Mouse (Mus musculus): ENCODE results near the gene Rab3a. TPM values are rescaled to one million over a fixed set of nuclear protein-coding genes. Genes with fewer than 3 reads are reported as not detected.

Rab3a gene
- total and polyA plus RNA-seq, 3 experiments = 46.5 to 89.1 (median 48.0) TPM

GRCm38 (mm10) chr8:70729808-70730475 lies 24.5 kb upstream of the Rab3a start:
- Histone ChIP-seq H3K27ac (no peak overlapping the region), H3K4me3 (peak overlapping the region; percentile 8; the same call in 1 of the 2 replicates), H3K79me2 (replicated peaks; ENCODE audit: control insufficient read depth, insufficient read depth, low read length) (no peaks in the 10 kb centered on the region), H3K9ac (ENCODE audit: low read depth, low read length) (no peak overlapping the region), H3K4me1 (ENCODE audit: control insufficient read depth, insufficient read depth, low read length) (no peaks in the 10 kb centered on the region), H3K36me3 (ENCODE audit: control insufficient read depth, insufficient read depth, low read length) (no peaks in the 10 kb centered on the region), H3K27me3 (ENCODE audit: control insufficient read depth, insufficient read depth, low read length) (no peaks in the 10 kb centered on the region)
- 5% methylated on average over 34 of the region's 34 CpGs for WGBS
- intact Hi-C loops (cut with DNase I) = no loop called here
- peak; percentile 25 to 33 for DNase-seq
- TF ChIP-seq CTCF (IDR thresholded peaks at IDR 0.05) (peak; percentile 55), EP300 (IDR thresholded peaks at IDR 0.05; ENCODE audit: insufficient read depth, low read depth, low read length) (no peak), POLR2A (IDR thresholded peaks at IDR 0.05; ENCODE audit: insufficient read depth, low read depth, low read length) (no peak)

- peak in 1 of 2 experiments; percentile 21 for DNase-seq
- Histone ChIP-seq H3K36me3 (ENCODE audit: control insufficient read depth, insufficient read depth, low read length) (no peaks in the 10 kb centered on the region), H3K27me3 (ENCODE audit: control insufficient read depth, insufficient read depth, low read length) (no peaks in the 10 kb centered on the region), H3K4me3 (no peak overlapping the region), H3K79me2 (replicated peaks; ENCODE audit: control insufficient read depth, insufficient read depth, low read length) (no peaks in the 10 kb centered on the region), H3K4me1 (ENCODE audit: control insufficient read depth, insufficient read depth, low read length) (no peaks in the 10 kb centered on the region), H3K27ac (no peak overlapping the region), H3K9ac (ENCODE audit: low read depth, low read length) (no peak overlapping the region)
- TF ChIP-seq POLR2A (IDR thresholded peaks at IDR 0.05; ENCODE audit: insufficient read depth, low read depth, low read length) = no peak
- 83% methylated on average over 4 of the region's 4 CpGs for WGBS
- intact Hi-C loops (cut with DNase I) = no loop called here
Observed at GRCm38 (mm10) chr8:70730956-70731355, 23.5 kb upstream of the Rab3a start.

DNA sequence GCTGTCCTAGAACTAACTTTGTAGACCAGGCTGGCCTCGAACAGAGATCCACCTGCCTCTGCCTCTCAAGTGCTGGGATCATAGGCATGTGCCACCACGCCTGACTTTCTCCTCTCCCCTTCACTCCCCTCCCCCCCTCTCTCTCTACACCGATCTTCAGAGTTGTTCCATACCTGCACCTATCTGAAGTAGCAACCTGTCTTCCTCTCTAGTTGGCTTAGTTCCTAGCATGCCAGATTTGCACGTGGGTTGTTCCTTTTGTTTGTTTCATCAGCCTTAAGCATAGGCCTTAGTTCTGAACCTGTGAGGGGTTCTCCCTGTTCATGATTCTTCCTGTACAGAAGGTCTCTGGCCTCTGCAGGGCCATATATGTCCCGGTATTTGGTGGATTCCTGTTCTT lies 16.8 kb upstream of the Rab3a start:
- no peak overlapping the region for H3K9ac ChIP-seq (ENCODE audit: low read depth, low read length)
- no peak overlapping the region for H3K27ac ChIP-seq
- peaks cover 9% of the 10 kb centered on the region for H3K4me1 ChIP-seq (ENCODE audit: control insufficient read depth, insufficient read depth, low read length)
- 70% methylated on average over 5 of the region's 5 CpGs for WGBS
- TF ChIP-seq POLR2A (IDR thresholded peaks at IDR 0.05; ENCODE audit: insufficient read depth, low read depth, low read length) = no peak
- no peak for TF ChIP-seq CTCF (IDR thresholded peaks at IDR 0.05)
- TF ChIP-seq EP300 (IDR thresholded peaks at IDR 0.05; ENCODE audit: insufficient read depth, low read depth, low read length) = no peak
- H3K36me3 ChIP-seq (ENCODE audit: control insufficient read depth, insufficient read depth, low read length) = no peaks in the 10 kb centered on the region
- no peak overlapping the region for H3K4me3 ChIP-seq
- H3K27me3 ChIP-seq (ENCODE audit: control insufficient read depth, insufficient read depth, low read length) = no peaks in the 10 kb centered on the region
- DNase-seq = no peak
- intact Hi-C loops (cut with DNase I) = no loop called here
- no peaks in the 10 kb centered on the region for H3K79me2 ChIP-seq (replicated peaks; ENCODE audit: control insufficient read depth, insufficient read depth, low read length)

DNA sequence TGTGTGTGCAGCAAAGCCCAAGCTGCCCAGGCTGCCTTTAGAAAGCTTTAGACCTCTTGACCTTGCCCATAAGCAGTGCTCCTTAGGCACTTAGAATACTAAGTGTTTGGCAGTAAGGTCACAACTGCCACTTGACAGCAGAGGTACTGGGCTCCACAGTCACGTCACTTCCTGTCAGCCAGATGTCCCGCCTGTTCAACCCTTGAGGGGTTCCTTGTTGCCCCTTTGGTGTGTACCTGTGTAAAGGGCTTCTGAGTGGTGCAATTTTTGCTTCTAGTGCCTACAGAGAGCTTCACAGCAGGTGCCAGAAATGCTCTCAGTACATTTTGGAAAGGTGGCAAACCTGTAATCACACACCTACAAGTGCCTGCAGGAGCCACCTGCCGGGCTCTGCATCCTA lies 16.3 kb upstream of the Rab3a start:
- intact Hi-C loops (cut with DNase I) = no loop called here
- Histone ChIP-seq H3K4me1 (ENCODE audit: control insufficient read depth, insufficient read depth, low read length) (peaks cover 9% of the 10 kb centered on the region), H3K79me2 (replicated peaks; ENCODE audit: control insufficient read depth, insufficient read depth, low read length) (no peaks in the 10 kb centered on the region), H3K36me3 (ENCODE audit: control insufficient read depth, insufficient read depth, low read length) (no peaks in the 10 kb centered on the region), H3K27me3 (ENCODE audit: control insufficient read depth, insufficient read depth, low read length) (no peaks in the 10 kb centered on the region), H3K9ac (ENCODE audit: low read depth, low read length) (no peak overlapping the region), H3K4me3 (no peak overlapping the region), H3K27ac (no peak overlapping the region)
- no peak for DNase-seq
- WGBS = 51% methylated on average over 3 of the region's 3 CpGs
- no peak for TF ChIP-seq EP300 (IDR thresholded peaks at IDR 0.05; ENCODE audit: insufficient read depth, low read depth, low read length)
- TF ChIP-seq POLR2A (IDR thresholded peaks at IDR 0.05; ENCODE audit: insufficient read depth, low read depth, low read length) = no peak
- TF ChIP-seq CTCF (IDR thresholded peaks at IDR 0.05) = no peak

DNA sequence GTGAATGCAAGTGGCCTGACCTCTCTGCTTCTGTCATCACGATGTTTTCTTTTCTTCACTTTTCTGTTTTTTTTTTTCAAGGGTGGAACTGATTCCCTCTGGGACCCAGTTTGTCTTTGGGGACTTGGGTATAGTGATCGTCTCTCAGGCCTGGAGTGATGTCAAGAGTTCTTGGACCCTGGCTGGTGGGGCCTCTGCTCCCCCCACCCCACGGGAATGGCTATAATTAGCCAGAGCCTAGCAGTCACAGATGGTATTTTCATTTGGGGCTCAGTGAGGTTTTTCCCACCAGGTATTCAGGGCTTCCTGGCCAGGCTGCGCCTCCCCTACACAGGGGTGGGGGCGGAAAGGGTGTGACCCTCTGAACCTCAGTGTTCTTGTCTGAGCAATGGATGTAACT lies 12.8 kb upstream of the Rab3a start:
- Histone ChIP-seq H3K27me3 (ENCODE audit: control insufficient read depth, insufficient read depth, low read length) (no peaks in the 10 kb centered on the region), H3K27ac (peak overlapping the region; percentile 87), H3K36me3 (ENCODE audit: control insufficient read depth, insufficient read depth, low read length) (no peaks in the 10 kb centered on the region), H3K4me3 (no peak overlapping the region), H3K4me1 (ENCODE audit: control insufficient read depth, insufficient read depth, low read length) (peaks cover 11% of the 10 kb centered on the region), H3K79me2 (replicated peaks; ENCODE audit: control insufficient read depth, insufficient read depth, low read length) (no peaks in the 10 kb centered on the region), H3K9ac (ENCODE audit: low read depth, low read length) (no peak overlapping the region)
- 28% methylated on average over 5 of the region's 5 CpGs for WGBS
- peak in 1 of 2 experiments; percentile 24 for DNase-seq
- intact Hi-C loops (cut with DNase I) = no loop called here
- no peak for TF ChIP-seq EP300 (IDR thresholded peaks at IDR 0.05; ENCODE audit: insufficient read depth, low read depth, low read length)
- TF ChIP-seq CTCF (IDR thresholded peaks at IDR 0.05) = no peak
- TF ChIP-seq POLR2A (IDR thresholded peaks at IDR 0.05; ENCODE audit: insufficient read depth, low read depth, low read length) = no peak

DNA sequence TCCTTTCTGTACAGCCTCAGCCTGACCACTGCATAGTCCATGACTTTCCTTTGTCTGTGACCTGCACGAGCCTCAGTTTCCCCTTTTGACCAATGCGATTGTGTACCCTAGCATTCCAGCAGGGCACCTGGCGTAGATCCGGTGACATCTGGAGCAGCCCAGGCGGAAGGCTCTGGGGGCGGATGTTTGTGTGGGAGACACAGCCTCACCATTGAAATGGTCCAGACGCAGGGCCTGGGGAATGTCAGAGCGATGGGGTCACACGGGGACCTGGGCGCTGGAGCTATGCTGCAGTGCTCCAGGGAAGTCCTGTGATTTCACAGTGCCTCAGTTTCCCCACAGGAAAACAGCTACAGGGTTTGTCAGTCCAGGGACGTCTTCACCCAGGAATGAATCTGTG lies 12.3 kb upstream of the Rab3a start:
- whole genome bisulfite sequencing = 33% methylated on average over 11 of the region's 11 CpGs
- peak; percentile 38 to 40 for DNase-seq
- H3K9ac ChIP-seq (ENCODE audit: low read depth, low read length) = no peak overlapping the region
- H3K27me3 ChIP-seq (ENCODE audit: control insufficient read depth, insufficient read depth, low read length) = no peaks in the 10 kb centered on the region
- intact Hi-C loops (cut with DNase I) = no loop called here
- H3K79me2 ChIP-seq (replicated peaks; ENCODE audit: control insufficient read depth, insufficient read depth, low read length) = no peaks in the 10 kb centered on the region
- no peak overlapping the region for H3K4me3 ChIP-seq
- H3K36me3 ChIP-seq (ENCODE audit: control insufficient read depth, insufficient read depth, low read length) = no peaks in the 10 kb centered on the region
- peak overlapping the region; percentile 87 for H3K27ac ChIP-seq
- peaks cover 11% of the 10 kb centered on the region for H3K4me1 ChIP-seq (ENCODE audit: control insufficient read depth, insufficient read depth, low read length)
- 0 out of 2 replicates have a peak, but pooled peaks have one; percentile 33 for TF ChIP-seq POLR2A (IDR thresholded peaks at IDR 0.05; ENCODE audit: insufficient read depth, low read depth, low read length)
- no peak for TF ChIP-seq EP300 (IDR thresholded peaks at IDR 0.05; ENCODE audit: insufficient read depth, low read depth, low read length)
